Mouse (Mus musculus) forebrain, embryonic 15.5 days (tissue): Measurements from ENCODE around the gene Gpr107. TPM values are rescaled to one million over a fixed set of nuclear protein-coding genes. Genes with fewer than 3 reads are reported as not detected.

Experiments
- ATAC-seq: fragments of 200-750 bp; cut with Nextera tagmentation; replicated peaks from 2 replicates; pipeline ENCODE4 v1.8.0; 2017; ENCODE audit warnings: mild to moderate bottlenecking, moderate TSS enrichment, moderate library complexity
- H3K27ac ChIP-seq: fragments of 300-500 bp; sonication (generic); replicated peaks from 2 replicates; pipeline ENCODE4 v1.5.1; 2015; ENCODE audit warnings: mild to moderate bottlenecking, inconsistent platforms
- H3K27me3 ChIP-seq: fragments of 300-500 bp; sonication (generic); 2 replicates; pipeline ENCODE4 v1.6.1; 2015; ENCODE audit warnings: inconsistent platforms
- H3K36me3 ChIP-seq: fragments of 300-500 bp; sonication (generic); 2 replicates; pipeline ENCODE4 v1.6.1; 2015; ENCODE audit warnings: mild to moderate bottlenecking, inconsistent platforms
- H3K4me1 ChIP-seq: fragments of 300-500 bp; sonication (generic); 2 replicates; pipeline ENCODE4 v1.6.1; 2015; ENCODE audit warnings: inconsistent platforms
- H3K4me2 ChIP-seq: fragments of 300-500 bp; sonication (generic); replicated peaks from 2 replicates; pipeline ENCODE4 v1.6.1; 2015; ENCODE audit warnings: mild to moderate bottlenecking, inconsistent platforms
- H3K4me3 ChIP-seq: fragments of 300-500 bp; sonication (generic); 2 replicates; pipeline ENCODE4 v1.5.1; 2015; ENCODE audit warnings: mild to moderate bottlenecking, inconsistent platforms
- H3K9ac ChIP-seq: fragments of 300-500 bp; sonication (generic); replicated peaks from 2 replicates; pipeline ENCODE4 v1.6.1; 2015; ENCODE audit warnings: mild to moderate bottlenecking, inconsistent platforms
- H3K9me3 ChIP-seq: fragments of 300-500 bp; sonication (generic); 2 replicates; pipeline ENCODE4 v1.6.1; 2016; ENCODE audit warnings: inconsistent platforms
- WGBS: fragments of 180-500 bp; shearing (Covaris S2); methylation state at CpG from one replicate; pipeline ENCODE4 v1.1.7; 2015; ENCODE audit warnings: mixed read lengths; 5-methylcytosine and 5-hydroxymethylcytosine counted together
- polyA plus RNA-seq: library from polyadenylated mRNA; unstranded; fragments of >200 nt; fragmentation: Nextera tagmentation; extraction: Ambion mirVana; gene quantifications from 2 replicates; pipeline ENCODE4 v1.2.1, GENCODE M21; 2015

The Gpr107 gene
- polyA plus RNA-seq, 1 experiment from 2014 or later = 37.3 TPM

DNA sequence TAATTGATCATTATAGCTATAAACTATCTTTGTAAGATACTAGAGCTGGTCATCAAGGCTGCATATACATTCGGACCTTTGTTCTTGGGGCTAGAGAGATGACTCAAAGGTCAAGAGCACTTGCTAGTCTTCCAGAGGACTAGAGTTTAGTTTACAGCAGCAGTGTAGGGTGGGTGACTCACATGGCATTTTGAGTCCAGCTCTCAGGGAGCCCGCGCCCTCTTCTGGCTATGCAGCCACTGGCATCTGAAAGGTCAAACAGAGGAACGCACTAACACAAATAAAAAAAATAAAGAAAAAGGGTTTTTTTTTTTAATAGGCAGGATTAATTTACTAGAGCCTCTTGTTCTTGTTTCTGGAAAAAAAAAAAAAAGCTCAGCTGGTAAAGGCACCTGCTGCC lies 57.4 kb downstream of the Gpr107 start:
- Histone ChIP-seq H3K27me3 (no peaks in the 10 kb centered on the region), H3K9me3 (no peaks in the 10 kb centered on the region), H3K9ac (no peak overlapping the region), H3K27ac (no peak overlapping the region), H3K36me3 (peaks cover 31% of the 10 kb centered on the region), H3K4me2 (no peak overlapping the region), H3K4me1 (peaks cover 18% of the 10 kb centered on the region; the same call in 1 of the 2 replicates), H3K4me3 (no peak overlapping the region)
- no peak for ATAC-seq
- 89% methylated on average over 4 of the region's 4 CpGs for WGBS

GRCm38 (mm10) chr2:31210144-31210847 lies 58.2 kb downstream of the Gpr107 start:
- no peak overlapping the region for H3K4me3 ChIP-seq
- 55% methylated on average over 11 of the region's 11 CpGs for WGBS
- H3K9ac ChIP-seq = no peak overlapping the region

DNA sequence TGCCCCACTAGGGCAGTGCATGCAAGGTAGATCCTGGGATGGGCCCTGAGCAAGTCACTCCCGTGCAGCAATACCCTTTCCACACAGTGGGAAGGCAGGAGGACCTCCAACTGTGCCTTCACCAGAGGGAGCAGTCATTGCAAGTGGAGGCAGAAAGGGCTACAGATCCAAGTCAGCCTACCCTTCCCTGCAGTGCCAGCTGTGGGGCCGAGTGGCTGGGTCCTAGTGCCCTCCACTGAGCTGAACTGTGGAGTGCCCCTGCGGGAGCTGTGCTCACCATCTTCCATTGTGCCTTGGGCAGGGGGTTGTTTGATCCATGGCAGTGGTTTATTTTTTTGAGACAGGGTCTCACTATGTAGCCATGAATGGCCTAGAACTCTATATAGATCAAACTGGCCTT lies 59.1 kb downstream of the Gpr107 start:
- 43% methylated on average over 3 of the region's 3 CpGs for WGBS
- Histone ChIP-seq H3K9ac (no peak overlapping the region), H3K9me3 (no peaks in the 10 kb centered on the region), H3K4me2 (no peak overlapping the region), H3K27ac (no peak overlapping the region), H3K4me3 (no peak overlapping the region), H3K4me1 (peaks cover 18% of the 10 kb centered on the region; the same call in 1 of the 2 replicates), H3K27me3 (no peaks in the 10 kb centered on the region), H3K36me3 (peaks cover 40% of the 10 kb centered on the region)
- ATAC-seq = no peak

More at GRCm38 (mm10) chr2:31210144-31210847, 58.2 kb downstream of the Gpr107 start:
- Histone ChIP-seq H3K9me3 (no peaks in the 10 kb centered on the region), H3K27me3 (no peaks in the 10 kb centered on the region), H3K4me2 (no peak overlapping the region), H3K27ac (no peak overlapping the region), H3K4me1 (peaks cover 20% of the 10 kb centered on the region; the same call in 1 of the 2 replicates), H3K36me3 (peaks cover 39% of the 10 kb centered on the region)
- ATAC-seq = no peak

GRCm38 (mm10) chr2:31214211-31214796 lies 62.2 kb downstream of the Gpr107 start:
- H3K36me3 ChIP-seq = peaks cover 23% of the 10 kb centered on the region
- H3K27ac ChIP-seq = no peak overlapping the region
- no peak overlapping the region for H3K4me3 ChIP-seq
- H3K4me2 ChIP-seq = no peak overlapping the region
- peak; percentile 55; the same call in 1 of the 2 replicates for ATAC-seq
- H3K4me1 ChIP-seq = peaks cover 13% of the 10 kb centered on the region; the same call in 1 of the 2 replicates
- no peaks in the 10 kb centered on the region for H3K27me3 ChIP-seq
- H3K9ac ChIP-seq = no peak overlapping the region
- 46% methylated on average over 16 of the region's 16 CpGs for WGBS
- H3K9me3 ChIP-seq = no peaks in the 10 kb centered on the region

GRCm38 (mm10) chr2:31218611-31219010 lies 66.5 kb downstream of the Gpr107 start:
- 66% methylated on average over 3 of the region's 3 CpGs for WGBS
- peaks cover 8% of the 10 kb centered on the region for H3K36me3 ChIP-seq
- H3K9me3 ChIP-seq = no peaks in the 10 kb centered on the region
- no peak overlapping the region for H3K4me2 ChIP-seq
- H3K4me1 ChIP-seq = peaks cover 10% of the 10 kb centered on the region; the same call in 1 of the 2 replicates
- no peak for ATAC-seq
- H3K27me3 ChIP-seq = no peaks in the 10 kb centered on the region
- H3K27ac ChIP-seq = no peak overlapping the region
- no peak overlapping the region for H3K9ac ChIP-seq
- no peak overlapping the region for H3K4me3 ChIP-seq

- H3K9ac ChIP-seq = no peak overlapping the region
- H3K4me3 ChIP-seq = no peak overlapping the region
- H3K27ac ChIP-seq = no peak overlapping the region
- no peak for ATAC-seq
- peaks cover 8% of the 10 kb centered on the region for H3K36me3 ChIP-seq
- WGBS = 88% methylated on average over 6 of the region's 6 CpGs
- peaks cover 3% of the 10 kb centered on the region; the same call in 1 of the 2 replicates for H3K4me1 ChIP-seq
- H3K4me2 ChIP-seq = no peak overlapping the region
- no peaks in the 10 kb centered on the region for H3K9me3 ChIP-seq
- H3K27me3 ChIP-seq = no peaks in the 10 kb centered on the region
Observed at GRCm38 (mm10) chr2:31219470-31219869, 67.4 kb downstream of the Gpr107 start.

DNA sequence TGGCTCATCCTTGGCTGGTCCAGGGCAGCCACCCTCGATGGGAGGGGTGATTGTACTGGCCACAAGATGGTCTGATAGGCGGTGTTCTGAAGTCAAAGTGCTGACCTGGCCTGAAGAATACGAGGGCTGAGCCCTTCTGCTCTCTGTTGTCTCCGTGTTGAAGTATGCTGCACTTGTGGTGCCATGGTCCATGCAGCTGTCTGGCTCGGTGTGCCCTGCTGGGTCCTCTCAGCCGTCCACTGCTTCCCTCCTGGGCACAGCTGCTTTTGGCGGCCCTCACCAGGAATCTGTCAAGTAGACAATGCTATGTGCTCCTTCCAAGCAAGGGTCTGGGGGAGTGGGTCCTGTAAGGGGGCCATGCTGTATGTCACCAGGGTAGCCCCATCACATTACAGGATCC lies 68.7 kb downstream of the Gpr107 start:
- WGBS = 61% methylated on average over 7 of the region's 7 CpGs

GRCm38 (mm10) chr2:31221582-31221981 lies 69.5 kb downstream of the Gpr107 start:
- H3K4me1 ChIP-seq = no peaks in the 10 kb centered on the region
- H3K27ac ChIP-seq = no peak overlapping the region
- H3K9me3 ChIP-seq = no peaks in the 10 kb centered on the region
- no peaks in the 10 kb centered on the region for H3K36me3 ChIP-seq
- H3K9ac ChIP-seq = no peak overlapping the region
- no peaks in the 10 kb centered on the region for H3K27me3 ChIP-seq
- no peak overlapping the region for H3K4me3 ChIP-seq
- WGBS = 80% methylated on average over 5 of the region's 5 CpGs
- H3K4me2 ChIP-seq = no peak overlapping the region
- ATAC-seq = no peak

More for the DNA sequence above, 68.7 kb downstream of the Gpr107 start:
- no peak overlapping the region for H3K4me3 ChIP-seq
- ATAC-seq = no peak
- no peaks in the 10 kb centered on the region for H3K4me1 ChIP-seq
- H3K27me3 ChIP-seq = no peaks in the 10 kb centered on the region
- no peak overlapping the region for H3K9ac ChIP-seq
- no peaks in the 10 kb centered on the region for H3K36me3 ChIP-seq
- no peak overlapping the region for H3K27ac ChIP-seq
- no peaks in the 10 kb centered on the region for H3K9me3 ChIP-seq
- no peak overlapping the region for H3K4me2 ChIP-seq

GRCm38 (mm10) chr2:31228768-31229311 lies 76.7 kb downstream of the Gpr107 start:
- 62% methylated on average over 1 of the region's 1 CpGs for WGBS
- Histone ChIP-seq H3K4me1 (no peaks in the 10 kb centered on the region), H3K9me3 (no peaks in the 10 kb centered on the region), H3K27ac (no peak overlapping the region), H3K27me3 (no peaks in the 10 kb centered on the region), H3K36me3 (no peaks in the 10 kb centered on the region), H3K9ac (no peak overlapping the region), H3K4me2 (no peak overlapping the region), H3K4me3 (no peak overlapping the region)
- ATAC-seq = no peak

GRCm38 (mm10) chr2:31239203-31239696 lies 87.1 kb downstream of the Gpr107 start:
- no peaks in the 10 kb centered on the region for H3K36me3 ChIP-seq
- H3K27me3 ChIP-seq = no peaks in the 10 kb centered on the region
- 0 out of 2 replicates have a peak, but pooled peaks cover 9% of the 10 kb centered on the region for H3K4me1 ChIP-seq
- 39% methylated on average over 23 of the region's 23 CpGs for WGBS
- peak; percentile 66 for ATAC-seq
- H3K4me3 ChIP-seq = peak overlapping the region; percentile 15; the same call in 1 of the 2 replicates
- H3K9me3 ChIP-seq = no peaks in the 10 kb centered on the region
- H3K27ac ChIP-seq = no peak overlapping the region
- H3K9ac ChIP-seq = no peak overlapping the region
- H3K4me2 ChIP-seq = peak overlapping the region; percentile 28

GRCm38 (mm10) chr2:31239833-31240232 lies 87.7 kb downstream of the Gpr107 start:
- Histone ChIP-seq H3K4me3 (no peak overlapping the region), H3K4me2 (no peak overlapping the region; the same call in 1 of the 2 replicates), H3K27ac (no peak overlapping the region), H3K9me3 (no peaks in the 10 kb centered on the region), H3K4me1 (peaks cover 14% of the 10 kb centered on the region), H3K36me3 (no peaks in the 10 kb centered on the region), H3K27me3 (no peaks in the 10 kb centered on the region), H3K9ac (no peak overlapping the region)
- WGBS = 89% methylated on average over 6 of the region's 6 CpGs
- no peak for ATAC-seq

DNA sequence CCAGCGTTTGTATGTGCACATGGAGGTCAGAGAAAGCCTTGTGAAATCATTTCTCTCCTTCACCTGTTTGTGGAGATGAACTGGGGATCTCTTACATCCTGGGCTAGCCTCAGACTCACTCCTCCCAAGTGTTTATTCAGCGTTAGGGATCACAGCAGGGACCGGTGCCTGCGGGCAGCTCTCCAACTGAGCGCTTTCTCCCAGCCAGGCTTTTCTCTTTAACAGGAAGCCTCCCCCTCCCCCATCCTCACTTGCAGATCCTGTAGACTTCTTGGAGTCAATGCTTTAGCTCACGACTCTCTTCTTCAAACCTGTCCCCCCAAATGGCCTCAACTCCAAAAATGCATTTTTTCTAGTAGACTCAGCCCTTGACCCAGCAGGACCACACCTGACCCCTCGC lies 89.5 kb downstream of the Gpr107 start:
- ATAC-seq = no peak
- Histone ChIP-seq H3K27me3 (no peaks in the 10 kb centered on the region), H3K9ac (no peak overlapping the region), H3K4me1 (peaks cover 19% of the 10 kb centered on the region), H3K27ac (no peak overlapping the region), H3K4me3 (no peak overlapping the region), H3K9me3 (no peaks in the 10 kb centered on the region), H3K36me3 (no peaks in the 10 kb centered on the region), H3K4me2 (no peak overlapping the region)
- 12% methylated on average over 7 of the region's 7 CpGs for WGBS
